Mouse (Mus musculus): ENCODE data around the gene Ntng1. TPM values are rescaled to one million over a fixed set of nuclear protein-coding genes. Genes with fewer than 3 reads are reported as not detected.
A peak's percentile ranks its signal among the peaks of the same experiment; 100 is the strongest.

The Ntng1 gene
- polyA plus RNA-seq, 1 experiment from 2014 or later, result 2.8 TPM

- WGBS, result 63% methylated on average over 18 of the region's 18 CpGs
- no peaks in the 10 kb centered on the region for H3K27me3 ChIP-seq (ENCODE audit: control insufficient read depth, insufficient read depth, low read length)
- no peaks in the 10 kb centered on the region for H3K9me3 ChIP-seq (ENCODE audit: control insufficient read depth, low read length)
- peak; percentile 50; the same call in 1 of the 2 replicates for ATAC-seq (ENCODE audit: low FRiP score)
- no peak overlapping the region for H3K4me2 ChIP-seq
- peaks cover 4% of the 10 kb centered on the region; the same call in 1 of the 2 replicates for H3K4me1 ChIP-seq (ENCODE audit: control insufficient read depth, insufficient read depth, low read length)
- no peak overlapping the region for H3K9ac ChIP-seq (ENCODE audit: low read length)
- no peak for DNase-seq (ENCODE audit: low spot score, missing footprints)
- no peak overlapping the region for H3K4me3 ChIP-seq (ENCODE audit: low read depth, low read length)
- H3K36me3 ChIP-seq (ENCODE audit: control insufficient read depth, insufficient read depth, low read length), result no peaks in the 10 kb centered on the region
- H3K27ac ChIP-seq (ENCODE audit: low read depth, low read length), result no peak overlapping the region
Measured at GRCm38 (mm10) chr3:110022783-110023599, 120.8 kb downstream of the Ntng1 start.

- H3K9ac ChIP-seq (ENCODE audit: low read length), result no peak overlapping the region
- no peaks in the 10 kb centered on the region for H3K9me3 ChIP-seq (ENCODE audit: control insufficient read depth, low read length)
- ATAC-seq (ENCODE audit: low FRiP score) (0 out of 2 replicates have a peak, but pooled peaks have one; percentile 16), DNase-seq (ENCODE audit: low spot score, missing footprints) (no peak)
- no peaks in the 10 kb centered on the region for H3K36me3 ChIP-seq (ENCODE audit: control insufficient read depth, insufficient read depth, low read length)
- no peaks in the 10 kb centered on the region for H3K4me1 ChIP-seq (ENCODE audit: control insufficient read depth, insufficient read depth, low read length)
- no peak overlapping the region for H3K27ac ChIP-seq (ENCODE audit: low read depth, low read length)
- no peaks in the 10 kb centered on the region for H3K27me3 ChIP-seq (ENCODE audit: control insufficient read depth, insufficient read depth, low read length)
- WGBS, result 77% methylated on average over 14 of the region's 14 CpGs
- no peak overlapping the region for H3K4me3 ChIP-seq (ENCODE audit: low read depth, low read length)
- H3K4me2 ChIP-seq, result no peak overlapping the region
Measured at GRCm38 (mm10) chr3:110010870-110011626, 132.8 kb downstream of the Ntng1 start.

GRCm38 (mm10) chr3:110010441-110010840, 133.4 kb downstream of the Ntng1 start:
- H3K4me1 ChIP-seq (ENCODE audit: control insufficient read depth, insufficient read depth, low read length), result no peaks in the 10 kb centered on the region
- DNase-seq (ENCODE audit: low spot score, missing footprints) (no peak), ATAC-seq (ENCODE audit: low FRiP score) (no peak)
- no peak overlapping the region for H3K4me2 ChIP-seq
- no peak overlapping the region for H3K4me3 ChIP-seq (ENCODE audit: low read depth, low read length)
- WGBS, result 74% methylated on average over 2 of the region's 2 CpGs
- H3K9ac ChIP-seq (ENCODE audit: low read length), result no peak overlapping the region
- H3K36me3 ChIP-seq (ENCODE audit: control insufficient read depth, insufficient read depth, low read length), result no peaks in the 10 kb centered on the region
- no peaks in the 10 kb centered on the region for H3K9me3 ChIP-seq (ENCODE audit: control insufficient read depth, low read length)
- H3K27ac ChIP-seq (ENCODE audit: low read depth, low read length), result no peak overlapping the region
- no peaks in the 10 kb centered on the region for H3K27me3 ChIP-seq (ENCODE audit: control insufficient read depth, insufficient read depth, low read length)

GRCm38 (mm10) chr3:110000349-110000748, 143.5 kb downstream of the Ntng1 start:
- 0 out of 2 replicates have a peak, but pooled peaks have one; percentile 58 for ATAC-seq (ENCODE audit: low FRiP score)
- no peak overlapping the region for H3K9ac ChIP-seq (ENCODE audit: low read length)
- no peak overlapping the region for H3K27ac ChIP-seq (ENCODE audit: low read depth, low read length)
- H3K4me3 ChIP-seq (ENCODE audit: low read depth, low read length), result no peak overlapping the region
- peaks cover 13% of the 10 kb centered on the region; the same call in 1 of the 2 replicates for H3K4me1 ChIP-seq (ENCODE audit: control insufficient read depth, insufficient read depth, low read length)
- H3K4me2 ChIP-seq, result no peak overlapping the region
- H3K27me3 ChIP-seq (ENCODE audit: control insufficient read depth, insufficient read depth, low read length), result peaks cover 2% of the 10 kb centered on the region; the same call in 1 of the 2 replicates
- DNase-seq (ENCODE audit: low spot score, missing footprints), result no peak
- WGBS, result 28% methylated on average over 5 of the region's 5 CpGs
- H3K9me3 ChIP-seq (ENCODE audit: control insufficient read depth, low read length), result no peaks in the 10 kb centered on the region
- H3K36me3 ChIP-seq (ENCODE audit: control insufficient read depth, insufficient read depth, low read length), result no peaks in the 10 kb centered on the region

- WGBS, result 60% methylated on average over 4 of the region's 4 CpGs
- H3K27ac ChIP-seq (ENCODE audit: low read depth, low read length), result no peak overlapping the region
Measured at GRCm38 (mm10) chr3:109995663-109996024, 148.2 kb downstream of the Ntng1 start.

GRCm38 (mm10) chr3:109994978-109995662, 148.7 kb downstream of the Ntng1 start:
- DNase-seq (ENCODE audit: low spot score, missing footprints) (no peak), ATAC-seq (ENCODE audit: low FRiP score) (peak; percentile 87)
- Histone ChIP-seq H3K4me2 (no peak overlapping the region), H3K27ac (ENCODE audit: low read depth, low read length) (no peak overlapping the region), H3K27me3 (ENCODE audit: control insufficient read depth, insufficient read depth, low read length) (peaks cover 2% of the 10 kb centered on the region; the same call in 1 of the 2 replicates), H3K9ac (ENCODE audit: low read length) (no peak overlapping the region), H3K36me3 (ENCODE audit: control insufficient read depth, insufficient read depth, low read length) (no peaks in the 10 kb centered on the region), H3K4me3 (ENCODE audit: low read depth, low read length) (no peak overlapping the region), H3K9me3 (ENCODE audit: control insufficient read depth, low read length) (no peaks in the 10 kb centered on the region), H3K4me1 (ENCODE audit: control insufficient read depth, insufficient read depth, low read length) (peaks cover 10% of the 10 kb centered on the region; the same call in 1 of the 2 replicates)
- 24% methylated on average over 6 of the region's 6 CpGs for WGBS

More at GRCm38 (mm10) chr3:109995663-109996024, 148.2 kb downstream of the Ntng1 start:
- no peaks in the 10 kb centered on the region for H3K9me3 ChIP-seq (ENCODE audit: control insufficient read depth, low read length)
- no peak overlapping the region for H3K9ac ChIP-seq (ENCODE audit: low read length)
- no peaks in the 10 kb centered on the region for H3K36me3 ChIP-seq (ENCODE audit: control insufficient read depth, insufficient read depth, low read length)
- peaks cover 2% of the 10 kb centered on the region; the same call in 1 of the 2 replicates for H3K27me3 ChIP-seq (ENCODE audit: control insufficient read depth, insufficient read depth, low read length)
- ATAC-seq (ENCODE audit: low FRiP score) (peak; percentile 15; the same call in 1 of the 2 replicates), DNase-seq (ENCODE audit: low spot score, missing footprints) (peak; percentile 83)
- H3K4me3 ChIP-seq (ENCODE audit: low read depth, low read length), result no peak overlapping the region
- no peak overlapping the region for H3K4me2 ChIP-seq
- peaks cover 16% of the 10 kb centered on the region; the same call in 1 of the 2 replicates for H3K4me1 ChIP-seq (ENCODE audit: control insufficient read depth, insufficient read depth, low read length)

GRCm38 (mm10) chr3:109984086-109984485, 159.7 kb downstream of the Ntng1 start:
- Histone ChIP-seq H3K36me3 (ENCODE audit: control insufficient read depth, insufficient read depth, low read length) (no peaks in the 10 kb centered on the region), H3K27me3 (ENCODE audit: control insufficient read depth, insufficient read depth, low read length) (no peaks in the 10 kb centered on the region), H3K4me1 (ENCODE audit: control insufficient read depth, insufficient read depth, low read length) (no peaks in the 10 kb centered on the region), H3K4me3 (ENCODE audit: low read depth, low read length) (no peak overlapping the region), H3K9ac (ENCODE audit: low read length) (no peak overlapping the region), H3K9me3 (ENCODE audit: control insufficient read depth, low read length) (no peaks in the 10 kb centered on the region), H3K4me2 (no peak overlapping the region), H3K27ac (ENCODE audit: low read depth, low read length) (no peak overlapping the region)
- 82% methylated on average over 2 of the region's 2 CpGs for WGBS
- ATAC-seq (ENCODE audit: low FRiP score) (no peak), DNase-seq (ENCODE audit: low spot score, missing footprints) (no peak)

GRCm38 (mm10) chr3:109977614-109978013, 166.2 kb downstream of the Ntng1 start:
- Histone ChIP-seq H3K4me1 (ENCODE audit: control insufficient read depth, insufficient read depth, low read length) (no peaks in the 10 kb centered on the region), H3K27me3 (ENCODE audit: control insufficient read depth, insufficient read depth, low read length) (no peaks in the 10 kb centered on the region), H3K9ac (ENCODE audit: low read length) (no peak overlapping the region), H3K27ac (ENCODE audit: low read depth, low read length) (no peak overlapping the region), H3K4me3 (ENCODE audit: low read depth, low read length) (no peak overlapping the region), H3K9me3 (ENCODE audit: control insufficient read depth, low read length) (no peaks in the 10 kb centered on the region), H3K36me3 (ENCODE audit: control insufficient read depth, insufficient read depth, low read length) (no peaks in the 10 kb centered on the region), H3K4me2 (no peak overlapping the region)
- DNase-seq (ENCODE audit: low spot score, missing footprints) (peak; percentile 39), ATAC-seq (ENCODE audit: low FRiP score) (peak; percentile 44; the same call in 1 of the 2 replicates)
- 63% methylated on average over 2 of the region's 2 CpGs for WGBS

Data from midbrain, embryonic 11.5 days (tissue).